Mouse (Mus musculus) gastrocnemius, postnatal 25 days (tissue): ENCODE data around the gene Tceal8. TPM values are rescaled to one million over a fixed set of nuclear protein-coding genes. Genes with fewer than 3 reads are reported as not detected.

Source experiments
- DNase-seq: peaks from one replicate; pipeline ENCODE4 v3.0.0; 2022
- microRNA-seq, 2 experiments: library from miRNA; unstranded; fragments of <30 nt; microRNA quantifications; one replicate each; pipeline ENCODE4 v1.2.0; 2021; ENCODE audit warnings: borderline replicate concordance in 2 of 2
- total RNA-seq, 2 experiments: library from RNA; stranded (reverse); gene quantifications; 1 replicate in 1 of 2; 2 replicates in 1 of 2; pipeline ENCODE4 v1.2.3; 2021

Tceal8 gene
- total RNA-seq, 2 experiments from 2014 or later, result 13.9 to 18.7 TPM

- DNase-seq, result no peak
Observed at GRCm38 (mm10) chrX:136135559-136135958, 36.6 kb downstream of the Tceal8 start.

- no peak for DNase-seq
Observed at GRCm38 (mm10) chrX:136127744-136128064, 44.4 kb downstream of the Tceal8 start.

- DNase-seq, result no peak
Observed at GRCm38 (mm10) chrX:136127038-136127743, 45.0 kb downstream of the Tceal8 start.

Small RNAs within 50 kb of the gene (microRNA-seq; reads per million reads assigned to microRNA genes)
- 0 reads per million in 2 experiments for gene Mir6383

Other genes with a start within 250 kb of the Tceal8 start
- gene Arxes2, start 178.5 kb downstream of the Tceal8 start, total RNA-seq, result 1 to 10 TPM in 1 of 2 experiments, under 1 TPM in 1; 0.20 to 2.2 TPM
- gene Arxes1, start 139.0 kb downstream of the Tceal8 start, total RNA-seq, result under 1 TPM; 0.31 to 0.88 TPM
- not detected for gene Bex2, start 104.1 kb downstream of the Tceal8 start, total RNA-seq
- gene Nxf3, start 87.1 kb downstream of the Tceal8 start, total RNA-seq, result not detected
- not detected for gene Bex4, start 33.3 kb downstream of the Tceal8 start, total RNA-seq
- 10 to 100 TPM; 27.5 to 46.6 TPM for gene Tceal5, start 31.5 kb upstream of the Tceal8 start, total RNA-seq
- gene Tceal7, start 42.4 kb upstream of the Tceal8 start, total RNA-seq, result 10 to 100 TPM; 65.8 to 81.0 TPM
- 10 to 100 TPM in 1 of 2 experiments, 1 to 10 TPM in 1; 9.9 to 26.7 TPM for gene Bex1, start 43.2 kb upstream of the Tceal8 start, total RNA-seq
- gene Tceal9, start 72.7 kb upstream of the Tceal8 start, total RNA-seq, result 10 to 100 TPM; 30.8 to 36.1 TPM
- 1 to 10 TPM; 3.1 to 4.8 TPM for gene Bex3, start 97.9 kb upstream of the Tceal8 start, total RNA-seq